Mouse (Mus musculus) heart, adult 2 months (tissue): ENCODE results near the gene Hmgb2.

Experiments
- CTCF ChIP-seq: fragments of 200-600 bp; IDR thresholded peaks from 2 replicates; pipeline ENCODE4 v1.8.1; 2022; ENCODE audit warnings: antibody characterized with exemption, mild to moderate bottlenecking, moderate library complexity
- POLR2A ChIP-seq: fragments of 200-500 bp; IDR thresholded peaks from 2 replicates; pipeline ENCODE4 v1.6.1; 2011; ENCODE audit warnings: mild to moderate bottlenecking, low read depth, low read length, control low read depth; ENCODE audit not compliant: insufficient read depth

- TF ChIP-seq CTCF (no peak), POLR2A (no peak)
These were observed 29.7 kb downstream of the Hmgb2 start for GRCm38 (mm10) chr8:57541405-57541804.
